Mouse (Mus musculus) kidney, adult 2 months (tissue): ENCODE data around the gene Pcgf2. TPM values are rescaled to one million over a fixed set of nuclear protein-coding genes. Genes with fewer than 3 reads are reported as not detected.
A peak's percentile ranks its signal among the peaks of the same experiment; 100 is the strongest.
"Not testable (repeated sequence)": the region's sequence is repeated elsewhere in the genome, so short reads cannot be mapped to it uniquely, and the experiment has no call there.

Experiments used
- DNase-seq: peaks from one replicate; pipeline ENCODE4 v3.0.0; 2021
- H3K27ac ChIP-seq: fragments of 200-500 bp; 2 replicates; pipeline ENCODE4 v1.5.1; 2012; ENCODE audit warnings: low read depth, low read length, control low read depth, inconsistent platforms; ENCODE audit not compliant: insufficient read depth
- H3K27me3 ChIP-seq: fragments of 200-500 bp; replicated peaks from 2 replicates; pipeline ENCODE4 v1.6.1; 2012; ENCODE audit warnings: mild to moderate bottlenecking, moderate library complexity, low read length, inconsistent platforms; ENCODE audit not compliant: control insufficient read depth, insufficient read depth
- H3K36me3 ChIP-seq: fragments of 200-500 bp; 2 replicates; pipeline ENCODE4 v1.6.1; 2012; ENCODE audit warnings: mild to moderate bottlenecking, moderate library complexity, low read length, inconsistent platforms; ENCODE audit not compliant: control insufficient read depth, insufficient read depth
- H3K4me1 ChIP-seq: fragments of 200-500 bp; 2 replicates; pipeline ENCODE4 v1.6.1; 2011; ENCODE audit warnings: low read length; ENCODE audit not compliant: control insufficient read depth, insufficient read depth
- H3K4me3 ChIP-seq: fragments of 200-500 bp; 2 replicates; pipeline ENCODE4 v1.5.1; 2011; ENCODE audit warnings: mild to moderate bottlenecking, low read depth, low read length, control low read depth; ENCODE audit not compliant: insufficient read depth
- CTCF ChIP-seq: fragments of 200-500 bp; conservative IDR thresholded peaks from 2 replicates; pipeline ENCODE4 v1.5.1; 2011; ENCODE audit warnings: low read depth, mild to moderate bottlenecking, control low read depth, low read length, moderate library complexity, mixed read lengths; ENCODE audit not compliant: insufficient read depth, insufficient read length
- POLR2A ChIP-seq: fragments of 200-500 bp; IDR thresholded peaks from one replicate; pipeline ENCODE4 v1.6.1; 2011; ENCODE audit warnings: low read depth, low read length, control low read depth
- WGBS: fragments of 180-500 bp; shearing (Covaris S2); methylation state at CpG from one replicate; pipeline ENCODE4 v1.1.7; 2018; 5-methylcytosine and 5-hydroxymethylcytosine counted together
- polyA plus RNA-seq: library from polyadenylated mRNA; depleted of rRNA; stranded (reverse); fragments of >200 nt; gene quantifications from 2 replicates; pipeline ENCODE4 v1.2.3, GENCODE M21; 2012

Gene Pcgf2
- polyA plus RNA-seq, 1 experiment = 53.9 TPM

- H3K36me3 ChIP-seq = no peaks in the 10 kb centered on the region
- no peak for DNase-seq
- no peak overlapping the region for H3K4me3 ChIP-seq
- H3K4me1 ChIP-seq = no peaks in the 10 kb centered on the region
- no peak overlapping the region for H3K27ac ChIP-seq
- WGBS = 65% methylated on average over 13 of the region's 13 CpGs
- TF ChIP-seq POLR2A (no peak), CTCF (no peak)
- no peaks in the 10 kb centered on the region for H3K27me3 ChIP-seq
Observed at GRCm38 (mm10) chr11:97711200-97711900, 11.1 kb upstream of the Pcgf2 start.

- H3K36me3 ChIP-seq, H3K27ac ChIP-seq, H3K4me3 ChIP-seq, DNase-seq, H3K27me3 ChIP-seq, H3K4me1 ChIP-seq: not testable (repeated sequence)
- WGBS = 83% methylated on average over 2 of the region's 2 CpGs
Observed at GRCm38 (mm10) chr11:97710067-97710466, 9.8 kb upstream of the Pcgf2 start.

GRCm38 (mm10) chr11:97703039-97703826, 2.9 kb upstream of the Pcgf2 start, which contains the start of gene Psmb3:
Psmb3 (plus strand) TSS chr11:97703399.
- H3K4me1 ChIP-seq = peaks cover 13% of the 10 kb centered on the region; the same call in 1 of the 2 replicates
- H3K27ac ChIP-seq = peak within 1 kb of the TSS; percentile 32; the same call in 1 of the 2 replicates
- H3K36me3 ChIP-seq = no peaks in the 10 kb centered on the region
- peak within 1 kb of the TSS; percentile 78 for H3K4me3 ChIP-seq
- DNase-seq = peak; percentile 100
- WGBS = under 1% methylated on average over 35 of the region's 35 CpGs
- no peaks in the 10 kb centered on the region for H3K27me3 ChIP-seq
- TF ChIP-seq POLR2A (peak; percentile 68), CTCF (no peak)

- Histone ChIP-seq H3K4me3 (peak overlapping the region; percentile 78), H3K36me3 (no peaks in the 10 kb centered on the region), H3K4me1 (peaks cover 13% of the 10 kb centered on the region; the same call in 1 of the 2 replicates), H3K27me3 (no peaks in the 10 kb centered on the region), H3K27ac (peak overlapping the region; percentile 32; the same call in 1 of the 2 replicates)
- TF ChIP-seq POLR2A = no peak
- no peak for TF ChIP-seq CTCF
- DNase-seq = peak; percentile 92
- under 1% methylated on average over 24 of the region's 24 CpGs for WGBS
Observed at GRCm38 (mm10) chr11:97702393-97702745, 2.1 kb upstream of the Pcgf2 start.

- Histone ChIP-seq H3K4me1 (peaks cover 13% of the 10 kb centered on the region; the same call in 1 of the 2 replicates), H3K4me3 (no peak overlapping the region), H3K27me3 (no peaks in the 10 kb centered on the region), H3K36me3 (no peaks in the 10 kb centered on the region), H3K27ac (no peak overlapping the region)
- TF ChIP-seq POLR2A = no peak
- no peak for TF ChIP-seq CTCF
- DNase-seq = no peak
- 54% methylated on average over 15 of the region's 15 CpGs for WGBS
Observed at GRCm38 (mm10) chr11:97701581-97702392, 1.5 kb upstream of the Pcgf2 start.

- Histone ChIP-seq H3K4me3 (peak overlapping the region; percentile 79), H3K27me3 (no peaks in the 10 kb centered on the region), H3K27ac (peak overlapping the region; percentile 98), H3K4me1 (peaks cover 13% of the 10 kb centered on the region; the same call in 1 of the 2 replicates), H3K36me3 (no peaks in the 10 kb centered on the region)
- TF ChIP-seq POLR2A = no peak
- 26% methylated on average over 30 of the region's 30 CpGs for WGBS
- peak; percentile 40 for DNase-seq
Observed at GRCm38 (mm10) chr11:97700746-97701580, 666 bp upstream of the Pcgf2 start.
